Mouse (Mus musculus): ENCODE measurements at regions not wholly inside any gene's neighbourhood (a gene's known extent, or its start where the extent isn't known, plus 50 kb on each side); places are given as distances from the start of the nearest gene placed in this dataset.
A peak's percentile ranks its signal among the peaks of the same experiment; 100 is the strongest.

- no peak for DNase-seq (ENCODE audit: low spot score in 2 of 2)
Measured at GRCm38 (mm10) chr13:90584766-90585165, 320.4 kb downstream of the Atp6ap1l start.

GRCm38 (mm10) chr13:90575371-90575770 lies 329.8 kb downstream of the Atp6ap1l start:
- no peak for DNase-seq (ENCODE audit: low spot score in 2 of 2)

GRCm38 (mm10) chr13:90572580-90572979 lies 332.6 kb downstream of the Atp6ap1l start:
- no peak for DNase-seq (ENCODE audit: low spot score in 2 of 2)

DNA sequence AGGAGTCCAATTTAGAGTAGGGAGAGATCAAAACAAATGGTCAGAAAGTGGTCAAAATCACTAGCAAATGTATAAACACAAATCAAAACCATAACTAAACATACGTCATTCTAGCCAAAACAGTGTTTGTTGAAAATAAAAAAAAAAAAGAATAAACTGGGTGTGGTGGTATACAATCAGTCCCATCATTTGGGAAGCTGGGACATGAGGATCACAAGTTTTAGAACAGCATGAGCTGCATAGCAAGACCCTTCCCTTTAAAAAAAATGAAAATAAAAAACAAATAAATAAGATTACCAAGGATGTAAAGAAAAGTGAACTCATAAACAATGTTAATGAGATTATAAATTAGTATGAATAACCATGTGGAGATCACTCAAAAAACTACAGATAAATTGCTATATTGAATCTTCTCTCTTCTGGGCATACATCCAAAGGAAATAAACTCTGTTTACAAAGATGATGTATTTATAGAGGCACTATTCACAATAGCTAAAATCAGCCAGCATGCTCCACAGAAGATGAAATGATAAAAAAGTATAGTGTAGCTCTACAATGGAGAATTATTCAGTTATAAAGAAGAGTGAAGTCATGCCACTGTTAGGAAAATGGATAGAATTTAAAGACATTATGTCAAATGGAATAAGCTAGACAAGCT lies 341.8 kb downstream of the Atp6ap1l start:
- DNase-seq (ENCODE audit: low spot score in 2 of 2), result no peak

DNA sequence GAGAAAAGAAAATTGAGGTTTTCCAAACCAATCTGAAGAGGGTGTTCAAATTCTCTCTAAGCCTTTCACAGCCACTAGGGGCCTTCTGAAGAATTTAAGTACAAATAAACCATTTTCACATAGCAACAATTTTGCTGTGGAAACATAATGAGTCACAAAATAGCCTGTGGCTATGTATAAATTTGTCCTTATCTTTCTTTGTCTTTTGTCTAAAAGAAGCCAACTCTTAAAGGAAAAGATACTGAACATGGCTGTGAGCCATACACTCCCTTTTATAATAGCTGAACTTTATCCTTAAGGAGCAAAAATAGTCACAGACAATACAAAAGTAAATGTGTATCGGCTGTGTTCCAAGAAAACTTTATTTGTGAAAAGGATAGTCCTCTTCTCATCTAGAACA lies 345.1 kb downstream of the Atp6ap1l start:
- DNase-seq (ENCODE audit: low spot score in 2 of 2), result no peak

DNA sequence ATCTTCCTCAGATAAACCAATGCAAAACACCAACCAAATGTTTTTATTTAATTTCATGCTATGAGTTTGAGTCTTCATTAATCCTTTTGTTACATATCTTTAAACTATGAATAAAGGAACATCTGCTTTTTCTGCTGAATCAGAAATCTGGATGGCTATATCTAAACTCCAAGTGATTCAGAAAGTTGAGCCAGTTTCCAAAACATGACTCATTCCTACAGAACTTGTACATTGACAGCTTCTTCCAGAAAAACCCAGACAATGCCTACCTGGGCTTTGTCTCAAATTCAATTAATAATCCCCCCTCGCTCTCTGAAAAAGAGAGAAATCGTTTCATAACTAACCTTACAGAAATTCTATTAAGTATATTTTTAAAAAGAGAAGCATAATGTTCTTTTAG lies 345.7 kb downstream of the Atp6ap1l start:
- no peak for DNase-seq (ENCODE audit: low spot score in 2 of 2)

- no peak for DNase-seq (ENCODE audit: low spot score in 2 of 2)
Measured at GRCm38 (mm10) chr13:90551166-90551565, 354.0 kb downstream of the Atp6ap1l start.

GRCm38 (mm10) chr13:90546288-90547035 lies 358.7 kb downstream of the Atp6ap1l start:
- DNase-seq (ENCODE audit: low spot score in 2 of 2), result no peak

DNA sequence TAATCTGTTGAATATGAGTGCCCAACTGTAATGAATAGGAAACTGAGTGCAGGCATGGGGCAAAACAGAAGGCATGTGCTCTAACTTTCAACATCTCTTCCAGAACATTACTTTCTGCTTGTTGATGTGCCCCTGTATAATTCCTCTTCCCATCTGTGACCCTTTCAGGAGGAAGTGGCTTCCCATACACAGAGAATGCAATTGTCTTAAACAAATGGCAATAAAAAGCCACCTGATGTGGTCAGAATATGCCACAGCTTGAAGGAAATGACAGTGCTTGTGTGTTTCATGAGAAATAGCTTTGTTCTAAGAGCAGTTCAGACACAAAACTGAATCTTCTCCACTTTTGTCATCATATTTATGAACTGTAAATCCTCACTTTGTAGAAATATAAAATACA lies 359.3 kb downstream of the Atp6ap1l start:
- no peak for DNase-seq (ENCODE audit: low spot score in 2 of 2)

- no peak for DNase-seq (ENCODE audit: low spot score in 2 of 2)
Measured at GRCm38 (mm10) chr13:90537525-90537924, 367.6 kb downstream of the Atp6ap1l start.

- no peak for DNase-seq (ENCODE audit: low spot score in 2 of 2)
Measured at GRCm38 (mm10) chr13:90526998-90527397, 378.2 kb downstream of the Atp6ap1l start.

DNA sequence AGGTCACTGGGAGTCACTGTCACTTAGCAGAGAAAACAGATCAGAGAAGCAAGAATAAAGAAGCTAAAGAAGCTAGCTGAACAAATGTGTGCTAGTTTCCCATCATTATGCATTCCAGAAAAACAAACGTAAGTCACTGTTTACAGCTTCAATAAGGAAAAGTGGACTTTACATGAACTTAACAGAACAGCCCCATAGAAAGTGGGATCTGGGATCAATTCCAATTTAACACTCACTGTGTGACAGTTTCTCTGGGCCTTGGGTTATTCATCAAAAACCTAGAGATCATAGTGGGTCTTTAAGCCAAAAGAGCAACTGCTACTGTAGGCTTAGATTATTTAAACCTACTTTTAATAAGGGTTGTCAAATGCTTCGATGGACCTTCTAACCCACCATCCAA lies 379.4 kb downstream of the Atp6ap1l start:
- DNase-seq (ENCODE audit: low spot score in 2 of 2), result no peak

DNA sequence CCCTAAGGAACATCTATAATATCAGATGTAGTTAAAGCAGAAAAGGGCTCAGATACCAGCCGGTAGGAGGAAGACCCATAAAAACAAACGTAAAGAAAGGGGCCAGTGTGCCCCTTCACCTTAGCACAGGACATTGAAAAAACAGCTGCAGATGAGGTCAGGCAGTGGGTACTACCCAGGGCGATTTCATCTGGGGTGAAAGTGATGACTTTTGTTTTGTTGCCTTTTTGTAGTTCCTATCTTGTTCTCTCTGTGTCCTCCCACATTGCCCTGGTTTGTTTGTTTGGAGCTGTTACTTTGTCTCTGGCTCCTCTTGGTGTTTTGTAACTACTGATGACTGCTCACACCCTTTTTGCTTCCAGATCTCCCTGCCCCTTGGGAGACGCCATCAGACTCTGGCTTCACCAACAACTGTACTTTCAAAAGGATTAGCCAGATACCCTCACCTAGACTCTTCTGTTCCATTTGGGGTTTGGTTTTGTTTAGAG lies 383.4 kb downstream of the Atp6ap1l start:
- DNase-seq (ENCODE audit: low spot score in 2 of 2), result peak in 1 of 2 experiments; percentile 6

- DNase-seq (ENCODE audit: low spot score in 2 of 2), result no peak
Measured at GRCm38 (mm10) chr13:90520992-90521757, 384.0 kb downstream of the Atp6ap1l start.

- peak; percentile 69 to 89 for DNase-seq (ENCODE audit: low spot score in 2 of 2)
Measured at GRCm38 (mm10) chr13:90515773-90516503, 389.2 kb downstream of the Atp6ap1l start.

- no peak for DNase-seq (ENCODE audit: low spot score in 2 of 2)
Measured at GRCm38 (mm10) chr13:90513867-90514266, 391.3 kb downstream of the Atp6ap1l start.

DNA sequence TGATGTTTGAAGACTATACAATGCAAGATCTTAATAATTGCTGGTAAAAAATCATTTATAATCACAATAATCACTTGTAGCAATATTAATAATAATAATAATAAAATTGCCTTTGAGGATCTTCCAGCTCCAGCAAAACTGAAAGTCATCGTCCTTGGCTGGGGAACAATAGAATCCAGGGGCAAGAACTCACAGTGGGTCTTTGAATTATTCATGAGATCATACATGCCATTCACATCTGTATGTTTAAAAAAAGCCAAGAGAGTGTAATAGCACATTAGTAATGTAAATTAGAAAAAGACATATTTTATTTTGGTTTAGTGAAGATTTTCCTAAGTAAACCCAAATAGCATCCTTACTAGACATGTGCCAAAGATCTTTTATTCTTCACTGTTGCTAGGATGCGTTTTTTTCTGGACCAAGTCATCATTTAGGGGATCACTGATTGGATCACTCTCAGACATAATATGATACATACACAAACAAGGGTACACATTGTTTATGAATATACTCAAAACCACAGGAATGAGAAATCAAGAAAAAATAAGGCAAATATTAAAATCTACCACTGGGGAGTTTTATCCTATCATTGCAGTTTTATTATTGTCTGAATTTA lies 392.3 kb downstream of the Atp6ap1l start:
- DNase-seq (ENCODE audit: low spot score in 2 of 2), result no peak

- DNase-seq (ENCODE audit: low spot score in 2 of 2), result no peak
Measured at GRCm38 (mm10) chr13:90510479-90510878, 394.7 kb downstream of the Atp6ap1l start.

DNA sequence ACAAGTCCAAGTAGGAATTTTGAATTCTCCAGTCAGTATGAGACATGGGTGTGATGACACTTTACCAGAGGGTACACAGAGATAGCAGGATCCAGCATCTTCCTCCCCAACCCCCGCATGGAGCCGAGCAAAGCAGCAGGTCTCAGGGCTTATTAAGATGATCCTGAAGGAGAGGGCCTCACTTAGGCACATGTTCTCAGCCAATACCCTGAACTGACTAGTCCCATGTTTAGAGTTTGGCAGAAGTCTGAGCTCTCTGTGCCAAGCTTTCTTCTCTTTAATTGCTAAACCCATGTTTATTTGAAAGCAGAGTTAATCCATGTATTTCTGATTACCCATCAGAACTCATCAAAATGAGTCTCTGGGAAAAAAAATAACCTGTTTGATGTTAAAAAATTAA lies 402.0 kb downstream of the Atp6ap1l start:
- no peak for DNase-seq (ENCODE audit: low spot score in 2 of 2)

DNA sequence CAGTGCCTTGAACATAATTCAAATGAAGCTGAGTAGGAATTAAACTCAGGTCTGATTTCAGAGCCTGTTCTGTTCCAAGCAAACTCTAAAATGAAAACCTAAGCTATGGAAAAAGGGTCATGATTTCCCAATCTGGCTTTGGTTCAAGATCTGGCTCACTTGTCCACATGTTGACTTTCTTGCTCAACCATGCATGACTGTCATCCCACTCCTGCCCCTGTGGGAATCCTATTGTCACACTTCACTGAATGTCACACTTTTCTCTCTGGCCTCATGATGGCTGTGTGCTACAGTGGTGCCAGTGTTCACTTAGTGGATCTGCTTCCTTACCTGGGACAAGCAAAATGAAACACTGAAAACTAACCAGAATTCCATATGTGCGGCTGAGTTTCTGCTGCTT lies 403.0 kb downstream of the Atp6ap1l start:
- DNase-seq (ENCODE audit: low spot score in 2 of 2), result no peak

GRCm38 (mm10) chr13:90498978-90499377 lies 406.2 kb downstream of the Atp6ap1l start:
- DNase-seq (ENCODE audit: low spot score in 2 of 2), result no peak

Data from urinary bladder, postnatal 36 days (tissue).